Mouse (Mus musculus): ENCODE results near the gene Pum1.

DNA sequence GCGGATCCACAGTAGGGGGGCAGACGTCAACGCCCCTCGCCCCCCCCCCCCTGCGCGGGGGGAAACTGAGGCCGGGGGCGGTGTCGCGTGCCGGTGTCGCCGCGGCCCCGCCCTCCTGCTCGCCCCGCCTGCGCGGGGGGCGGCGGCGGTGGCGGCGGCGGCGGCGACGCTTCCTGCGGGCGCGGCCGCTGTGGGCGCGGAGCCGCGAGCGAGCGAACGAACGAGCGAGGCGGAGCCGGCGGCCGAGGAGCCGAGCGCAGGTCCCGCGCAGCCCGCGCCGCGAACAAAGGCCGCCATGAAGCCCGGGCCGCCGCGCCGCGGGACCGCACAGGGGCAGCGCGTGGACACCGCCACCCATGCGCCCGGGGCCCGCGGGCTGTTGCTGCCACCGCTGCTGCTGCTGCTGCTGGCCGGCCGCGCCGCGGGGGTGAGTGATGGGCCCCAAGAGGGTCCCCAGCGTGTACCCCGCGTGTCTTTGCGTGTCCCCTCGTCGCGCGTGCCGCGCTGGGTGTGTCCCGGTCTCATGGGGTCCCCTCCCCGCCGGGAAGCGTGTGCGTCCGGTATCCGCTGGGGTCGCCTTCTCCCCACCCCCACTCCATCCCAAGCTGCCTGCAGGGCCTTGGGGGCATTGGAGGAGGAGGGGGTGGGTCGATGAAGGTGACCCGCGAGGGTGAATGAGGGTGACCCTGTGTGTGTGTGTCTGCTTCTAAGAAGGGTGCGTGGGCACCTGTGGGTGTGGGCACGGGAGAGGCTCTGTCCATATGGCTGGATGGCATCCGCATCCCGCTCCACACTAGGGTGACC lies 129.5 kb downstream of the Pum1 start, which contains the start of gene Sdc3:
- TF ChIP-seq GATA2 (IDR thresholded peaks at IDR 0.05; ENCODE audit: borderline replicate concordance, low read depth, low read length) (no peak), CTCF (IDR thresholded peaks at IDR 0.05; ENCODE audit: low read depth, low read length) (no peak)

Data from G1E (cell line).